Mouse (Mus musculus): ENCODE data around the gene Ugt1a6b.

DNA sequence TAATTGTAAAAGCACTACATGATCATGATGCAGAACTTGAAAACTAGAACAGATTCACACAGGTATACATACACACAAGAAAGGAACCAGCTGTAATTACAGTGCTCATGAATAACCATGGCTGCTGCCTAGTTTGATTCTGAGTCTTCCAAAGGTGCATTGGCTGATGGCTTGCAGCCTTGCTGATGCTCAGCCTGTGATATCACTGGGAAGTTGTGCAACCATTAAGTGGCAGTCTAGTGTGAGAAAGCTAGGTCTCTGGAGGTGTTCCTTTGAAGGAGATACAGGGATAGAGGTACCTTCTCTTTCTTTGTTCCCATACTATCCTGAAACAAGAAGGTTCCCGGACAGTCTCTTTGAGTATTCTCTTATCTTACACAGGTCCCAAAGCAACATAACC, 116.0 kb downstream of the Ugt1a6b start:
- TF ChIP-seq CTCF (IDR thresholded peaks at IDR 0.05; ENCODE audit: insufficient read depth, low read length) (no peak), POLR2A (IDR thresholded peaks at IDR 0.05; ENCODE audit: borderline replicate concordance, extremely low read depth, low read depth, low read length) (no peak)
